Mouse (Mus musculus) hindbrain, embryonic 14.5 days (tissue): ENCODE results near the gene Nckap5. TPM values are rescaled to one million over a fixed set of nuclear protein-coding genes. Genes with fewer than 3 reads are reported as not detected.
"Not testable (repeated sequence)": the region's sequence is repeated elsewhere in the genome, so short reads cannot be mapped to it uniquely, and the experiment has no call there.

Experiments used
- ATAC-seq: fragments of 200-750 bp; cut with Nextera tagmentation; 2 replicates; pipeline ENCODE4 v1.8.0; 2017; ENCODE audit warnings: moderate number of reproducible peaks, mild to moderate bottlenecking, moderate TSS enrichment, moderate library complexity; ENCODE audit not compliant: low FRiP score
- DNase-seq: peaks from one replicate; pipeline ENCODE4 v3.0.0-alpha.2; 2015; ENCODE audit warnings: low spot score
- H3K27ac ChIP-seq: fragments of 300-500 bp; sonication (generic); 2 replicates; pipeline ENCODE4 v1.5.1; 2014; ENCODE audit warnings: mild to moderate bottlenecking, moderate library complexity
- H3K27me3 ChIP-seq: fragments of 300-500 bp; sonication (generic); 2 replicates; pipeline ENCODE4 v1.6.1; 2014; ENCODE audit warnings: mild to moderate bottlenecking, low read length, mixed read lengths; ENCODE audit not compliant: control insufficient read depth, insufficient read depth
- H3K36me3 ChIP-seq: fragments of 300-500 bp; sonication (generic); replicated peaks from 2 replicates; pipeline ENCODE4 v1.6.1; 2014; ENCODE audit not compliant: control insufficient read depth, insufficient read depth
- H3K4me1 ChIP-seq: fragments of 300-500 bp; sonication (generic); replicated peaks from 2 replicates; pipeline ENCODE4 v1.6.1; 2014; ENCODE audit warnings: antibody characterized with exemption, low read length, mixed read lengths; ENCODE audit not compliant: control insufficient read depth, insufficient read depth
- H3K4me2 ChIP-seq: fragments of 300-500 bp; sonication (generic); replicated peaks from 2 replicates; pipeline ENCODE4 v1.6.1; 2014; ENCODE audit warnings: mild to moderate bottlenecking, moderate library complexity
- H3K4me3 ChIP-seq: fragments of 300-500 bp; sonication (generic); replicated peaks from 2 replicates; pipeline ENCODE4 v1.5.1; 2014; ENCODE audit warnings: mild to moderate bottlenecking, low read length
- H3K9ac ChIP-seq: fragments of 300-500 bp; sonication (generic); 2 replicates; pipeline ENCODE4 v1.6.1; 2014
- H3K9me3 ChIP-seq: fragments of 300-500 bp; sonication (generic); 2 replicates; pipeline ENCODE4 v1.6.1; 2016; ENCODE audit warnings: low read length; ENCODE audit not compliant: control insufficient read depth
- WGBS: fragments of 180-500 bp; shearing (Covaris S2); extraction: QIAGEN DNeasy Blood & Tissue Kit; methylation state at CpG from one replicate; pipeline ENCODE4 v1.1.7; 2014; 5-methylcytosine and 5-hydroxymethylcytosine counted together
- polyA plus RNA-seq: library from polyadenylated mRNA; unstranded; fragments of >200 nt; fragmentation: Nextera tagmentation; extraction: Ambion mirVana; gene quantifications from 2 replicates; pipeline ENCODE4 v1.2.1, GENCODE M21; 2014

Nckap5 gene
- polyA plus RNA-seq, 1 experiment from 2014 or later = 14.1 TPM

- Histone ChIP-seq H3K27me3 (no peaks in the 10 kb centered on the region), H3K4me1 (no peaks in the 10 kb centered on the region), H3K9me3 (no peaks in the 10 kb centered on the region), H3K4me2 (no peak overlapping the region), H3K4me3 (no peak overlapping the region), H3K36me3 (peaks cover 18% of the 10 kb centered on the region), H3K9ac (no peak overlapping the region), H3K27ac (no peak overlapping the region)
- DNase-seq (peak; percentile 49), ATAC-seq (peak; percentile 69; the same call in 1 of the 2 replicates)
- WGBS = 71% methylated on average over 6 of the region's 6 CpGs
Measured at GRCm38 (mm10) chr1:126024518-126024917, 806.1 kb downstream of the Nckap5 start.

GRCm38 (mm10) chr1:126022959-126023358, 807.6 kb downstream of the Nckap5 start:
- Histone ChIP-seq H3K27me3 (no peaks in the 10 kb centered on the region), H3K36me3 (peaks cover 18% of the 10 kb centered on the region), H3K4me2 (no peak overlapping the region), H3K9me3 (no peaks in the 10 kb centered on the region), H3K4me3 (no peak overlapping the region), H3K27ac (no peak overlapping the region), H3K9ac (no peak overlapping the region), H3K4me1 (no peaks in the 10 kb centered on the region)
- WGBS = 69% methylated on average over 10 of the region's 10 CpGs
- DNase-seq (no peak), ATAC-seq (no peak)

- not testable (repeated sequence) for H3K4me3 ChIP-seq, H3K4me1 ChIP-seq, H3K27ac ChIP-seq, ATAC-seq, DNase-seq, H3K4me2 ChIP-seq, H3K27me3 ChIP-seq, H3K36me3 ChIP-seq, H3K9ac ChIP-seq, H3K9me3 ChIP-seq
- 65% methylated on average over 6 of the region's 6 CpGs for WGBS
Measured at GRCm38 (mm10) chr1:126018654-126019053, 811.9 kb downstream of the Nckap5 start.

GRCm38 (mm10) chr1:126011661-126012091, 818.9 kb downstream of the Nckap5 start:
- DNase-seq (no peak), ATAC-seq (no peak)
- Histone ChIP-seq H3K36me3 (no peaks in the 10 kb centered on the region), H3K4me3 (no peak overlapping the region), H3K4me2 (no peak overlapping the region), H3K27me3 (no peaks in the 10 kb centered on the region), H3K4me1 (no peaks in the 10 kb centered on the region), H3K9ac (no peak overlapping the region), H3K27ac (no peak overlapping the region), H3K9me3 (no peaks in the 10 kb centered on the region)
- WGBS = 50% methylated on average over 5 of the region's 5 CpGs

GRCm38 (mm10) chr1:126007571-126007970, 823.0 kb downstream of the Nckap5 start:
- no peak overlapping the region for H3K9ac ChIP-seq
- no peaks in the 10 kb centered on the region for H3K36me3 ChIP-seq
- no peaks in the 10 kb centered on the region for H3K4me1 ChIP-seq
- 63% methylated on average over 4 of the region's 4 CpGs for WGBS
- no peak overlapping the region for H3K4me2 ChIP-seq
- H3K27me3 ChIP-seq = no peaks in the 10 kb centered on the region
- no peak overlapping the region for H3K4me3 ChIP-seq
- DNase-seq = no peak
- H3K9me3 ChIP-seq = no peaks in the 10 kb centered on the region
- no peak overlapping the region for H3K27ac ChIP-seq
- no peak for ATAC-seq

- no peaks in the 10 kb centered on the region for H3K9me3 ChIP-seq
- H3K27ac ChIP-seq = no peak overlapping the region
- no peak overlapping the region for H3K4me3 ChIP-seq
- 70% methylated on average over 5 of the region's 5 CpGs for WGBS
- ATAC-seq (no peak), DNase-seq (no peak)
- no peaks in the 10 kb centered on the region for H3K36me3 ChIP-seq
- no peak overlapping the region for H3K9ac ChIP-seq
- H3K27me3 ChIP-seq = no peaks in the 10 kb centered on the region
- no peaks in the 10 kb centered on the region for H3K4me1 ChIP-seq
- H3K4me2 ChIP-seq = no peak overlapping the region
Measured at GRCm38 (mm10) chr1:126005672-126006071, 824.9 kb downstream of the Nckap5 start.

GRCm38 (mm10) chr1:125996540-125996939, 834.1 kb downstream of the Nckap5 start:
- no peak overlapping the region for H3K4me2 ChIP-seq
- H3K27me3 ChIP-seq = no peaks in the 10 kb centered on the region
- DNase-seq = no peak
- H3K27ac ChIP-seq = no peak overlapping the region
- no peaks in the 10 kb centered on the region for H3K4me1 ChIP-seq
- WGBS = 34% methylated on average over 3 of the region's 3 CpGs
- H3K4me3 ChIP-seq = no peak overlapping the region
- no peak overlapping the region for H3K9ac ChIP-seq
- H3K36me3 ChIP-seq = no peaks in the 10 kb centered on the region
- no peaks in the 10 kb centered on the region for H3K9me3 ChIP-seq
- peak; percentile 53; the same call in 1 of the 2 replicates for ATAC-seq

- Histone ChIP-seq H3K4me3 (no peak overlapping the region), H3K4me1 (no peaks in the 10 kb centered on the region), H3K9me3 (no peaks in the 10 kb centered on the region), H3K27me3 (no peaks in the 10 kb centered on the region), H3K4me2 (no peak overlapping the region), H3K9ac (no peak overlapping the region), H3K36me3 (no peaks in the 10 kb centered on the region), H3K27ac (no peak overlapping the region)
- DNase-seq = no peak
- WGBS = 92% methylated on average over 3 of the region's 3 CpGs
- ATAC-seq = no peak
Measured at GRCm38 (mm10) chr1:125987803-125988202, 842.8 kb downstream of the Nckap5 start.

GRCm38 (mm10) chr1:125984570-125984969, 846.0 kb downstream of the Nckap5 start:
- DNase-seq = no peak
- Histone ChIP-seq H3K4me3 (no peak overlapping the region), H3K27ac (no peak overlapping the region), H3K4me1 (peaks cover 5% of the 10 kb centered on the region; the same call in 1 of the 2 replicates), H3K4me2 (no peak overlapping the region), H3K9me3 (no peaks in the 10 kb centered on the region), H3K27me3 (no peaks in the 10 kb centered on the region), H3K9ac (no peak overlapping the region), H3K36me3 (no peaks in the 10 kb centered on the region)
- ATAC-seq = no peak
- WGBS = 73% methylated on average over 2 of the region's 2 CpGs

GRCm38 (mm10) chr1:125974649-125975048, 856.0 kb downstream of the Nckap5 start:
- H3K27me3 ChIP-seq = no peaks in the 10 kb centered on the region
- ATAC-seq = no peak
- WGBS = 93% methylated on average over 3 of the region's 3 CpGs

More at GRCm38 (mm10) chr1:125974649-125975048, 856.0 kb downstream of the Nckap5 start:
- no peak for DNase-seq
- no peaks in the 10 kb centered on the region for H3K36me3 ChIP-seq
- H3K4me1 ChIP-seq = peaks cover 6% of the 10 kb centered on the region; the same call in 1 of the 2 replicates
- H3K9ac ChIP-seq = no peak overlapping the region
- no peaks in the 10 kb centered on the region for H3K9me3 ChIP-seq
- H3K4me2 ChIP-seq = no peak overlapping the region
- H3K4me3 ChIP-seq = no peak overlapping the region
- H3K27ac ChIP-seq = no peak overlapping the region
